Mouse (Mus musculus): ENCODE data around the gene Tsku. TPM values are rescaled to one million over a fixed set of nuclear protein-coding genes. Genes with fewer than 3 reads are reported as not detected.

Gene Tsku
- polyA plus RNA-seq, 1 experiment from 2014 or later = 22.5 TPM

GRCm38 (mm10) chr7:98359951-98360620 is 1.0 kb downstream of the Tsku start:
- no peak for TF ChIP-seq CTCF (IDR thresholded peaks at IDR 0.05)
- ATAC-seq (peak; percentile 58), DNase-seq (ENCODE audit: low read depth, low spot score) (peak; percentile 57)
- in situ Hi-C loops (cut with MboI; ENCODE audit: low pct_unique_long_range_greater_than_20kb) = loop anchor here (10.0 kb wide), 1 partner anchor 245 kb away; no protein-coding TSS in a partner anchor
- CTCF ChIA-PET = no interaction called here
- POLR2A ChIA-PET = no interaction called here
- no peaks in the 10 kb centered on the region for H3K27me3 ChIP-seq

- no peaks in the 10 kb centered on the region for H3K27me3 ChIP-seq
- POLR2A ChIA-PET = interaction anchor here (0.9 kb wide), 1 partner anchor 62 kb away, joined by 3 read pairs; no protein-coding TSS in a partner anchor
- in situ Hi-C loops (cut with MboI; ENCODE audit: low pct_unique_long_range_greater_than_20kb) = loop anchor here (10.0 kb wide), 1 partner anchor 247 kb away; no protein-coding TSS in a partner anchor
- CTCF ChIA-PET = interaction anchor here (1.2 to 1.8 kb wide), 2 partner anchors 22 to 72 kb away, joined by 3 to 4 read pairs; no protein-coding TSS in a partner anchor
- DNase-seq (ENCODE audit: low read depth, low spot score) = no peak
- no peak for ATAC-seq
- TF ChIP-seq CTCF (IDR thresholded peaks at IDR 0.05) = no peak
These were observed 3.1 kb downstream of the Tsku start for GRCm38 (mm10) chr7:98358016-98358415.

GRCm38 (mm10) chr7:98357324-98357723 is 3.8 kb downstream of the Tsku start:
- CTCF ChIA-PET = interaction anchor here (1.1 to 1.8 kb wide), 3 partner anchors 9 to 73 kb away, joined by 3 to 4 read pairs (median 3); no protein-coding TSS in a partner anchor
- no peak for DNase-seq (ENCODE audit: low read depth, low spot score)
- TF ChIP-seq CTCF (IDR thresholded peaks at IDR 0.05) = no peak
- no peak for ATAC-seq
- POLR2A ChIA-PET = no interaction called here
- in situ Hi-C loops (cut with MboI; ENCODE audit: low pct_unique_long_range_greater_than_20kb) = loop anchor here (10.0 kb wide), 1 partner anchor 247 kb away; no protein-coding TSS in a partner anchor
- H3K27me3 ChIP-seq = no peaks in the 10 kb centered on the region

- no peaks in the 10 kb centered on the region for H3K27me3 ChIP-seq
- in situ Hi-C loops (cut with MboI; ENCODE audit: low pct_unique_long_range_greater_than_20kb) = loop anchor here (5.0 to 10.0 kb wide), 2 partner anchors 77 to 250 kb away; no protein-coding TSS in a partner anchor
- DNase-seq (ENCODE audit: low read depth, low spot score) (no peak), ATAC-seq (no peak)
- ChIA-PET CTCF (no interaction called here), POLR2A (no interaction called here)
- no peak for TF ChIP-seq CTCF (IDR thresholded peaks at IDR 0.05)
These were observed 6.2 kb downstream of the Tsku start for GRCm38 (mm10) chr7:98354921-98355310.

- CTCF ChIA-PET = no interaction called here
These were observed 6.8 kb downstream of the Tsku start for GRCm38 (mm10) chr7:98354160-98354920.

GRCm38 (mm10) chr7:98353616-98354015 is 7.5 kb downstream of the Tsku start:
- DNase-seq (ENCODE audit: low read depth, low spot score) = no peak
- ChIA-PET CTCF (no interaction called here), POLR2A (no interaction called here)
- TF ChIP-seq CTCF (IDR thresholded peaks at IDR 0.05) = no peak
- ATAC-seq = no peak
- no peaks in the 10 kb centered on the region for H3K27me3 ChIP-seq
- in situ Hi-C loops (cut with MboI; ENCODE audit: low pct_unique_long_range_greater_than_20kb) = loop anchor here (5.0 to 10.0 kb wide), 2 partner anchors 79 to 251 kb away; no protein-coding TSS in a partner anchor

More at GRCm38 (mm10) chr7:98354160-98354920, 6.8 kb downstream of the Tsku start:
- ATAC-seq = no peak
- H3K27me3 ChIP-seq = no peaks in the 10 kb centered on the region
- TF ChIP-seq CTCF (IDR thresholded peaks at IDR 0.05) = no peak
- no peak for DNase-seq (ENCODE audit: low read depth, low spot score)
- POLR2A ChIA-PET = no interaction called here
- in situ Hi-C loops (cut with MboI; ENCODE audit: low pct_unique_long_range_greater_than_20kb) = loop anchor here (5.0 to 10.0 kb wide), 2 partner anchors 78 to 250 kb away; no protein-coding TSS in a partner anchor

GRCm38 (mm10) chr7:98351523-98351922 is 9.6 kb downstream of the Tsku start:
- no peak for DNase-seq (ENCODE audit: low read depth, low spot score)
- no peaks in the 10 kb centered on the region for H3K27me3 ChIP-seq
- ATAC-seq = no peak
- POLR2A ChIA-PET = interaction anchor here (0.5 kb wide), 1 partner anchor 67 kb away, joined by 6 read pairs; no protein-coding TSS in a partner anchor
- CTCF ChIA-PET = no interaction called here
- in situ Hi-C loops (cut with MboI; ENCODE audit: low pct_unique_long_range_greater_than_20kb) = loop anchor here (5.0 to 10.0 kb wide), 2 partner anchors 81 to 253 kb away; no protein-coding TSS in a partner anchor
- TF ChIP-seq CTCF (IDR thresholded peaks at IDR 0.05) = no peak

- ATAC-seq (no peak), DNase-seq (ENCODE audit: low read depth, low spot score) (no peak)
- H3K27me3 ChIP-seq = no peaks in the 10 kb centered on the region
- in situ Hi-C loops (cut with MboI; ENCODE audit: low pct_unique_long_range_greater_than_20kb) = loop anchor here (5.0 to 10.0 kb wide), 2 partner anchors 82 to 255 kb away; no protein-coding TSS in a partner anchor
- no peak for TF ChIP-seq CTCF (IDR thresholded peaks at IDR 0.05)
- POLR2A ChIA-PET = no interaction called here
- CTCF ChIA-PET = interaction anchor here (0.7 to 5.0 kb wide), 6 partner anchors 39 to 85 kb away, joined by 3 to 40 read pairs (median 7); no protein-coding TSS in a partner anchor
These were observed 11.3 kb downstream of the Tsku start for GRCm38 (mm10) chr7:98349821-98350220.

- DNase-seq (ENCODE audit: low read depth, low spot score) (no peak), ATAC-seq (no peak)
- ChIA-PET CTCF (interaction anchor here (0.7 to 5.0 kb wide), 8 partner anchors 39 to 86 kb away, joined by 3 to 40 read pairs (median 7); no protein-coding TSS in a partner anchor), POLR2A (no interaction called here)
- H3K27me3 ChIP-seq = no peaks in the 10 kb centered on the region
- no peak for TF ChIP-seq CTCF (IDR thresholded peaks at IDR 0.05)
- in situ Hi-C loops (cut with MboI; ENCODE audit: low pct_unique_long_range_greater_than_20kb) = no loop called here
These were observed 12.0 kb downstream of the Tsku start for GRCm38 (mm10) chr7:98349096-98349495.

GRCm38 (mm10) chr7:98348043-98348442 is 13.1 kb downstream of the Tsku start:
- ChIA-PET POLR2A (no interaction called here), CTCF (interaction anchor here (0.7 to 5.0 kb wide), 19 partner anchors 9 to 261 kb away, joined by 3 to 40 read pairs (median 5); partner anchors contain the start of gene Gucy2d)
- DNase-seq (ENCODE audit: low read depth, low spot score) = no peak
- no peaks in the 10 kb centered on the region for H3K27me3 ChIP-seq
- in situ Hi-C loops (cut with MboI; ENCODE audit: low pct_unique_long_range_greater_than_20kb) = no loop called here
- TF ChIP-seq CTCF (IDR thresholded peaks at IDR 0.05) = peak; percentile 90
- no peak for ATAC-seq
